Mouse (Mus musculus): ENCODE results near the gene Serpina3j. TPM values are rescaled to one million over a fixed set of nuclear protein-coding genes. Genes with fewer than 3 reads are reported as not detected.
A peak's percentile ranks its signal among the peaks of the same experiment; 100 is the strongest.

Gene Serpina3j
- total RNA-seq (2012; rRNA removed) (not detected in 2 replicates), total RNA-seq (2014; rRNA removed) (not detected in 2 replicates), polyA plus RNA-seq (2012; ENCODE audit: insufficient read length, low read depth) (not detected in 2 replicates)

- H3K9ac ChIP-seq (ENCODE audit: insufficient read depth, low read depth), result no peak within 1 kb of the TSS
- no peaks in the 10 kb centered on the region for H3K9me3 ChIP-seq (replicated peaks; ENCODE audit: low read length)
- no peaks in the 10 kb centered on the region for H3K79me2 ChIP-seq (replicated peaks; ENCODE audit: control insufficient read depth, extremely low read depth, insufficient read depth, poor library complexity, severe bottlenecking)
- TF ChIP-seq KAT2A (IDR thresholded peaks at IDR 0.05; ENCODE audit: insufficient replicate concordance, low read length), result no peak
- no peak for TF ChIP-seq MYC (IDR thresholded peaks at IDR 0.05; ENCODE audit: low read depth, low read length)
- no peak for TF ChIP-seq TCF12 (IDR thresholded peaks at IDR 0.05; ENCODE audit: low read depth, low read length)
- TF ChIP-seq MXI1 (IDR thresholded peaks at IDR 0.05; ENCODE audit: low read depth, low read length), result no peak
- in situ Hi-C loops (cut with MboI; ENCODE audit: low pct_ligation_motif_present, low pct_unique_long_range_greater_than_20kb, low sequenced_read_pairs) (no loop called here), dilution Hi-C loops (cut with MboI; ENCODE audit: extremely low pct_ligation_motif_present, extremely low pct_unique_long_range_greater_than_20kb, low sequenced_read_pairs) (no loop called here)
- no peak within 1 kb of the TSS for H3K4me2 ChIP-seq (ENCODE audit: insufficient read depth, low read depth, poor library complexity, severe bottlenecking)
- H3K36me3 ChIP-seq (replicated peaks in 1 of 2; ENCODE audit: control insufficient read depth in 1 of 2, insufficient read depth in 1 of 2, low read length in 1 of 2), result no peaks in the 10 kb centered on the region
- H3K4me3 ChIP-seq (replicated peaks in 1 of 3; ENCODE audit: low read depth in 2 of 3, low read length in 2 of 3, poor library complexity in 1 of 3), result no peak within 1 kb of the TSS
- H3K27me3 ChIP-seq (replicated peaks), result peaks cover 3% of the 10 kb centered on the region
- DNase-seq (ENCODE audit: extremely low read depth), result no peak
- no peak within 1 kb of the TSS for H3K27ac ChIP-seq (ENCODE audit: insufficient read depth, low read depth)
- no peaks in the 10 kb centered on the region for H3K4me1 ChIP-seq (ENCODE audit: control insufficient read depth in 1 of 2, insufficient read depth in 2 of 2)
These were observed at the start of gene Serpina3j for GRCm38 (mm10) chr12:104314253-104314652. Gene Serpina3j (plus strand): TSS chr12:104314553.

- Histone ChIP-seq H3K79me2 (replicated peaks; ENCODE audit: control insufficient read depth, extremely low read depth, insufficient read depth, poor library complexity, severe bottlenecking) (no peaks in the 10 kb centered on the region), H3K4me1 (ENCODE audit: control insufficient read depth in 1 of 2, insufficient read depth in 2 of 2) (peaks cover 10 to 30% of the 10 kb centered on the region in 2 experiments), H3K4me3 (replicated peaks in 1 of 3; ENCODE audit: low read depth in 2 of 3, low read length in 2 of 3, poor library complexity in 1 of 3) (no peak overlapping the region), H3K4me2 (ENCODE audit: insufficient read depth, low read depth, poor library complexity, severe bottlenecking) (no peak overlapping the region), H3K36me3 (replicated peaks in 1 of 2; ENCODE audit: control insufficient read depth in 1 of 2, insufficient read depth in 1 of 2, low read length in 1 of 2) (no peaks in the 10 kb centered on the region), H3K27me3 (replicated peaks) (no peaks in the 10 kb centered on the region), H3K9me3 (replicated peaks; ENCODE audit: low read length) (peaks cover 3% of the 10 kb centered on the region), H3K27ac (ENCODE audit: insufficient read depth, low read depth) (no peak overlapping the region), H3K9ac (ENCODE audit: insufficient read depth, low read depth) (no peak overlapping the region)
- in situ Hi-C loops (cut with MboI; ENCODE audit: low pct_ligation_motif_present, low pct_unique_long_range_greater_than_20kb, low sequenced_read_pairs), result no loop called here
- dilution Hi-C loops (cut with MboI; ENCODE audit: extremely low pct_ligation_motif_present, extremely low pct_unique_long_range_greater_than_20kb, low sequenced_read_pairs), result no loop called here
- TF ChIP-seq ELF1 (IDR thresholded peaks at IDR 0.05; ENCODE audit: low read depth, low read length) (peak; percentile 56; the same call in 1 of the 2 replicates), USF1 (IDR thresholded peaks at IDR 0.05; ENCODE audit: low read depth, low read length) (no peak)
- DNase-seq (ENCODE audit: extremely low read depth), result no peak
These were observed 48.0 kb upstream of the Serpina3j start for GRCm38 (mm10) chr12:104266374-104266773.

GRCm38 (mm10) chr12:104278216-104279055 is 35.9 kb upstream of the Serpina3j start:
- DNase-seq (ENCODE audit: extremely low read depth), result peak; percentile 85
- H3K9ac ChIP-seq (ENCODE audit: insufficient read depth, low read depth), result 0 out of 2 replicates have a peak overlapping the region, but pooled peaks have one; percentile 7
- no peaks in the 10 kb centered on the region for H3K36me3 ChIP-seq (replicated peaks in 1 of 2; ENCODE audit: control insufficient read depth in 1 of 2, insufficient read depth in 1 of 2, low read length in 1 of 2)
- dilution Hi-C loops (cut with MboI; ENCODE audit: extremely low pct_ligation_motif_present, extremely low pct_unique_long_range_greater_than_20kb, low sequenced_read_pairs), result no loop called here
- H3K4me2 ChIP-seq (ENCODE audit: insufficient read depth, low read depth, poor library complexity, severe bottlenecking), result peak overlapping the region; percentile 69
- peaks cover 10 to 32% of the 10 kb centered on the region in 2 experiments for H3K4me1 ChIP-seq (ENCODE audit: control insufficient read depth in 1 of 2, insufficient read depth in 2 of 2)
- no peaks in the 10 kb centered on the region for H3K27me3 ChIP-seq (replicated peaks)
- in situ Hi-C loops (cut with MboI; ENCODE audit: low pct_ligation_motif_present, low pct_unique_long_range_greater_than_20kb, low sequenced_read_pairs), result no loop called here
- H3K4me3 ChIP-seq (replicated peaks in 1 of 3; ENCODE audit: low read depth in 2 of 3, low read length in 2 of 3, poor library complexity in 1 of 3), result no peak overlapping the region
- H3K79me2 ChIP-seq (replicated peaks; ENCODE audit: control insufficient read depth, extremely low read depth, insufficient read depth, poor library complexity, severe bottlenecking), result no peaks in the 10 kb centered on the region
- H3K9me3 ChIP-seq (replicated peaks; ENCODE audit: low read length), result peaks cover 3% of the 10 kb centered on the region
- peak overlapping the region; percentile 13; the same call in 1 of the 2 replicates for H3K27ac ChIP-seq (ENCODE audit: insufficient read depth, low read depth)
- no peak for TF ChIP-seq USF1 (IDR thresholded peaks at IDR 0.05; ENCODE audit: low read depth, low read length)
- TF ChIP-seq ETS1 (conservative IDR thresholded peaks at IDR 0.05; ENCODE audit: low read depth, low read length), result peak; percentile 87
- TF ChIP-seq ZNF384 (IDR thresholded peaks at IDR 0.05; ENCODE audit: low read depth, low read length), result no peak
- peak; percentile 94 for TF ChIP-seq RCOR1 (conservative IDR thresholded peaks at IDR 0.05; ENCODE audit: low read depth, low read length)
- no peak for TF ChIP-seq NELFE (IDR thresholded peaks at IDR 0.05; ENCODE audit: low read depth, low read length)
- TF ChIP-seq MEF2A (IDR thresholded peaks at IDR 0.05; ENCODE audit: borderline replicate concordance, low read depth, low read length), result peak; percentile 100
- TF ChIP-seq ZKSCAN1 (IDR thresholded peaks at IDR 0.05; ENCODE audit: borderline replicate concordance, low read depth, low read length), result no peak
- TF ChIP-seq KAT2A (IDR thresholded peaks at IDR 0.05; ENCODE audit: insufficient replicate concordance, low read length), result no peak
- no peak for TF ChIP-seq ZMIZ1 (IDR thresholded peaks at IDR 0.05; ENCODE audit: low read depth, low read length)
- TF ChIP-seq SIN3A (IDR thresholded peaks at IDR 0.05; ENCODE audit: low read length), result no peak; the same call in 1 of the 2 replicates
- TF ChIP-seq CHD1 (IDR thresholded peaks at IDR 0.05; ENCODE audit: low read depth, low read length), result no peak
- TF ChIP-seq CHD2 (IDR thresholded peaks at IDR 0.05; ENCODE audit: low read length), result peak; percentile 84
- peak; percentile 97 for TF ChIP-seq EP300 (IDR thresholded peaks at IDR 0.05; ENCODE audit: low read length)
- no peak; the same call in 1 of the 2 replicates for TF ChIP-seq POLR2A (IDR thresholded peaks at IDR 0.05; ENCODE audit: low read depth, low read length)
- TF ChIP-seq POLR2AphosphoS2 (IDR thresholded peaks at IDR 0.05; ENCODE audit: low read depth, low read length), result no peak
- 0 out of 2 replicates have a peak, but pooled peaks have one; percentile 18 for TF ChIP-seq NRF1 (IDR thresholded peaks at IDR 0.05; ENCODE audit: low read depth, low read length)
- no peak for TF ChIP-seq UBTF (IDR thresholded peaks at IDR 0.05; ENCODE audit: low read depth, low read length)
- no peak for TF ChIP-seq RAD21 (IDR thresholded peaks at IDR 0.05; ENCODE audit: low read depth, low read length)
- no peak; the same call in 1 of the 2 replicates for TF ChIP-seq MAX (IDR thresholded peaks at IDR 0.05; ENCODE audit: low read length)
- peak; percentile 82 for TF ChIP-seq TCF12 (IDR thresholded peaks at IDR 0.05; ENCODE audit: low read depth, low read length)
